Mouse (Mus musculus) hindbrain, postnatal 0 days (tissue): ENCODE measurements at regions not wholly inside any gene's neighbourhood (a gene's known extent, or its start where the extent isn't known, plus 50 kb on each side); places are given as distances from the start of the nearest gene placed in this dataset.

Experiments used
- ATAC-seq: fragments of 200-750 bp; cut with Nextera tagmentation; 2 replicates; pipeline ENCODE4 v1.8.0; 2017; ENCODE audit warnings: mild to moderate bottlenecking, moderate TSS enrichment, moderate library complexity
- DNase-seq: peaks from one replicate; pipeline ENCODE4 v3.0.0-alpha.2; 2015; ENCODE audit warnings: low spot score
- H3K27ac ChIP-seq: fragments of 300-500 bp; sonication (generic); 2 replicates; pipeline ENCODE4 v1.5.1; 2014; ENCODE audit warnings: mild to moderate bottlenecking
- H3K27me3 ChIP-seq: fragments of 300-500 bp; sonication (generic); 2 replicates; pipeline ENCODE4 v1.6.1; 2014; ENCODE audit warnings: low read length, mixed read lengths; ENCODE audit not compliant: insufficient read depth
- H3K36me3 ChIP-seq: fragments of 300-500 bp; sonication (generic); 2 replicates; pipeline ENCODE4 v1.6.1; 2014; ENCODE audit warnings: low read length, mixed read lengths; ENCODE audit not compliant: insufficient read depth
- H3K4me1 ChIP-seq: fragments of 300-500 bp; sonication (generic); 2 replicates; pipeline ENCODE4 v1.6.1; 2014; ENCODE audit warnings: antibody characterized with exemption, low read length, mixed read lengths; ENCODE audit not compliant: insufficient read depth
- H3K4me2 ChIP-seq: fragments of 300-500 bp; sonication (generic); 2 replicates; pipeline ENCODE4 v1.6.1; 2014; ENCODE audit warnings: low read depth, mild to moderate bottlenecking, low read length, moderate library complexity, mixed read lengths
- H3K4me3 ChIP-seq: fragments of 300-500 bp; sonication (generic); 2 replicates; pipeline ENCODE4 v1.5.1; 2014; ENCODE audit warnings: low read length
- H3K9ac ChIP-seq: fragments of 300-500 bp; sonication (generic); replicated peaks from 2 replicates; pipeline ENCODE4 v1.6.1; 2014; ENCODE audit warnings: mild to moderate bottlenecking, low read length, moderate library complexity, mixed read lengths
- H3K9me3 ChIP-seq: fragments of 300-500 bp; sonication (generic); 2 replicates; pipeline ENCODE4 v1.6.1; 2016; ENCODE audit warnings: low read length, mixed read lengths
- CTCF ChIP-seq: IDR thresholded peaks from 2 replicates; pipeline ENCODE4 v1.5.1; 2016; ENCODE audit warnings: antibody characterized with exemption, control low read depth, low read depth
- WGBS: fragments of 180-500 bp; shearing (Covaris S2); extraction: QIAGEN DNeasy Blood & Tissue Kit; methylation state at CpG from one replicate; pipeline ENCODE4 v1.1.7; 2014; 5-methylcytosine and 5-hydroxymethylcytosine counted together

- WGBS = 77% methylated on average over 7 of the region's 7 CpGs
Measured at GRCm38 (mm10) chr1:36014372-36014771, 53.8 kb upstream of the Hs6st1 start.

GRCm38 (mm10) chr1:36015210-36015609, 53.0 kb upstream of the Hs6st1 start:
- H3K27me3 ChIP-seq = no peaks in the 10 kb centered on the region
- H3K9me3 ChIP-seq = no peaks in the 10 kb centered on the region; the same call in 1 of the 2 replicates
- DNase-seq = no peak
- H3K9ac ChIP-seq = no peak overlapping the region
- WGBS = 90% methylated on average over 5 of the region's 5 CpGs
- H3K4me2 ChIP-seq = no peak overlapping the region
- H3K27ac ChIP-seq = no peak overlapping the region
- ATAC-seq = no peak
- no peaks in the 10 kb centered on the region for H3K36me3 ChIP-seq
- TF ChIP-seq CTCF = no peak
- H3K4me3 ChIP-seq = no peak overlapping the region
- H3K4me1 ChIP-seq = no peaks in the 10 kb centered on the region

More at GRCm38 (mm10) chr1:36014372-36014771, 53.8 kb upstream of the Hs6st1 start:
- Histone ChIP-seq H3K27me3 (no peaks in the 10 kb centered on the region), H3K36me3 (no peaks in the 10 kb centered on the region), H3K4me2 (no peak overlapping the region), H3K9me3 (no peaks in the 10 kb centered on the region; the same call in 1 of the 2 replicates), H3K9ac (no peak overlapping the region), H3K4me3 (no peak overlapping the region), H3K4me1 (no peaks in the 10 kb centered on the region), H3K27ac (no peak overlapping the region)
- no peak for TF ChIP-seq CTCF
- no peak for DNase-seq
- ATAC-seq = no peak

- no peak for TF ChIP-seq CTCF
- H3K4me3 ChIP-seq = no peak overlapping the region
- no peaks in the 10 kb centered on the region for H3K27me3 ChIP-seq
- no peaks in the 10 kb centered on the region for H3K36me3 ChIP-seq
- ATAC-seq (no peak), DNase-seq (no peak)
- no peak overlapping the region for H3K4me2 ChIP-seq
- H3K4me1 ChIP-seq = no peaks in the 10 kb centered on the region
- 41% methylated on average over 4 of the region's 4 CpGs for WGBS
- H3K27ac ChIP-seq = no peak overlapping the region
- no peak overlapping the region for H3K9ac ChIP-seq
- H3K9me3 ChIP-seq = no peaks in the 10 kb centered on the region
Measured at GRCm38 (mm10) chr1:36016566-36016965, 51.6 kb upstream of the Hs6st1 start.

- no peaks in the 10 kb centered on the region for H3K9me3 ChIP-seq
- no peaks in the 10 kb centered on the region for H3K4me1 ChIP-seq
- no peaks in the 10 kb centered on the region for H3K27me3 ChIP-seq
- no peak overlapping the region for H3K9ac ChIP-seq
- TF ChIP-seq CTCF = no peak
- no peak for ATAC-seq
- no peak overlapping the region for H3K4me3 ChIP-seq
- 16% methylated on average over 7 of the region's 7 CpGs for WGBS
- H3K4me2 ChIP-seq = no peak overlapping the region
- no peak overlapping the region for H3K27ac ChIP-seq
- DNase-seq = no peak
- H3K36me3 ChIP-seq = no peaks in the 10 kb centered on the region
Measured at GRCm38 (mm10) chr1:36017061-36017461, 51.1 kb upstream of the Hs6st1 start.

GRCm38 (mm10) chr1:36017656-36018055, 50.5 kb upstream of the Hs6st1 start:
- no peak for ATAC-seq
- TF ChIP-seq CTCF = no peak
- 58% methylated on average over 3 of the region's 3 CpGs for WGBS

More at GRCm38 (mm10) chr1:36017656-36018055, 50.5 kb upstream of the Hs6st1 start:
- DNase-seq = no peak
- H3K27ac ChIP-seq = no peak overlapping the region
- H3K27me3 ChIP-seq = no peaks in the 10 kb centered on the region
- no peaks in the 10 kb centered on the region for H3K4me1 ChIP-seq
- no peaks in the 10 kb centered on the region for H3K9me3 ChIP-seq
- H3K4me3 ChIP-seq = no peak overlapping the region
- no peaks in the 10 kb centered on the region for H3K36me3 ChIP-seq
- H3K9ac ChIP-seq = no peak overlapping the region
- H3K4me2 ChIP-seq = no peak overlapping the region
